8 mouse cellular contexts compared by ENCODE assay signal in the genomic region with DNA sequence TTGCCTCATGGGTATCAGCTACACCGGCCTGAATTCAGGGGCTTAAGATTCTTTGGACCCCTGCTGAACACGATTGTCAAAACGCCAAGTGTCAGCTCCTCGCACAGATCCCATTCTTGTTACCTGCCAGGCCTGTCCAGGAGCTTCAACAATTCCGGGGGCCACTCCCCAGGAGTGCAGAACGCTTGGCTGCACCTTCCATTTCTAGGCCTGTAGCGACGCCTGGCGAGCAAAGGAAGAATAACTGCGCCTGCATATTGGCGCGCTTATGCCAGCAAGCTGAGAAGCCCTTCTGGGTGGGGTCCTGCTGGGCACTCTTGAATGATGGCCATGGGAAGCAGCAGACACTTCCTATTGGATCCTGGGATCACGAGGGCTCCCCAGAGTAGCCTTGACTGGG. TPM values are rescaled to one million over a fixed set of nuclear protein-coding genes. Genes with fewer than 3 reads are reported as not detected.
DNase-seq lines count a peak whose midpoint lies in the region; ATAC-seq lines count a peak whose summit lies in the region.

No protein-coding gene starts in this region.

- peak overlapping the region; percentile 43 for H3K4me3 ChIP-seq in forebrain, embryonic 10.5 days
- H3K4me3 ChIP-seq in heart, embryonic 16.5 days (ENCODE audit: low read length), result peak overlapping the region; percentile 34
- no peak overlapping the region for H3K4me3 ChIP-seq in liver, embryonic 12.5 days
- peak overlapping the region; percentile 12; the same call in 1 of the 2 replicates for H3K4me3 ChIP-seq in stomach, embryonic 15.5 days (replicated peaks)

- 1% methylated on average over 13 of the region's 13 CpGs for WGBS in forebrain, embryonic 10.5 days
- WGBS in heart, embryonic 16.5 days, result 3% methylated on average over 13 of the region's 13 CpGs
- 3% methylated on average over 13 of the region's 13 CpGs for WGBS in liver, embryonic 12.5 days (ENCODE audit: insufficient replicate concordance)
- 2% methylated on average over 13 of the region's 13 CpGs for WGBS in stomach, embryonic 15.5 days

- 0 out of 2 replicates have a peak, but pooled peaks have one; percentile 20 for ATAC-seq in heart, embryonic 16.5 days (replicated peaks; ENCODE audit: extremely low read depth, insufficient read depth, low FRiP score)
- ATAC-seq in liver, embryonic 12.5 days, result no peak
- ATAC-seq in stomach, embryonic 15.5 days (ENCODE audit: insufficient read depth, low FRiP score, low read depth), result peak; percentile 44

- H3K4me1 ChIP-seq in forebrain, embryonic 10.5 days, result peaks cover 52% of the 10 kb centered on the region
- H3K4me1 ChIP-seq in heart, embryonic 16.5 days (ENCODE audit: control insufficient read depth, insufficient read depth, low read length), result peaks cover 8% of the 10 kb centered on the region; the same call in 1 of the 2 replicates
- H3K4me1 ChIP-seq in liver, embryonic 12.5 days, result peaks cover 14% of the 10 kb centered on the region; the same call in 1 of the 2 replicates
- peaks cover 10% of the 10 kb centered on the region; the same call in 1 of the 2 replicates for H3K4me1 ChIP-seq in stomach, embryonic 15.5 days

- peak; percentile 84 for DNase-seq in CD4-positive, CD25-positive, alpha-beta regulatory T cell, adult 2 months (ENCODE audit: low read depth, low spot score)
- DNase-seq in c-Kit-negative CD71-positive TER-119-positive erythroid progenitor cells, embryonic 14.5 days (ENCODE audit: low read depth, low spot score), result peak; percentile 29
- DNase-seq in forebrain, embryonic 10.5 days (ENCODE audit: extremely low spot score, low spot score), result peak; percentile 82
- peak; percentile 81 for DNase-seq in kidney, postnatal 14 days
- DNase-seq in naive thymus-derived CD4-positive, alpha-beta T cell, adult 2 months (ENCODE audit: low read depth), result peak; percentile 84

- H3K27ac ChIP-seq in forebrain, embryonic 10.5 days, result no peak overlapping the region
- no peak overlapping the region for H3K27ac ChIP-seq in heart, embryonic 16.5 days (ENCODE audit: low read length)
- no peak overlapping the region for H3K27ac ChIP-seq in liver, embryonic 12.5 days
- H3K27ac ChIP-seq in stomach, embryonic 15.5 days, result no peak overlapping the region

- no peaks in the 10 kb centered on the region for H3K36me3 ChIP-seq in forebrain, embryonic 10.5 days (replicated peaks)
- no peaks in the 10 kb centered on the region for H3K36me3 ChIP-seq in heart, embryonic 16.5 days (ENCODE audit: control insufficient read depth, insufficient read depth)
- H3K36me3 ChIP-seq in liver, embryonic 12.5 days, result no peaks in the 10 kb centered on the region
- H3K36me3 ChIP-seq in stomach, embryonic 15.5 days, result no peaks in the 10 kb centered on the region

- no peaks in the 10 kb centered on the region for H3K9me3 ChIP-seq in forebrain, embryonic 10.5 days
- no peaks in the 10 kb centered on the region for H3K9me3 ChIP-seq in heart, embryonic 16.5 days (replicated peaks; ENCODE audit: control insufficient read depth, low read length)
- H3K9me3 ChIP-seq in liver, embryonic 12.5 days (replicated peaks), result no peaks in the 10 kb centered on the region
- no peaks in the 10 kb centered on the region for H3K9me3 ChIP-seq in stomach, embryonic 15.5 days

- H3K9ac ChIP-seq in heart, embryonic 16.5 days (ENCODE audit: low read length), result peak overlapping the region; percentile 27; the same call in 1 of the 2 replicates
- H3K9ac ChIP-seq in liver, embryonic 12.5 days, result no peak overlapping the region
- no peak overlapping the region for H3K9ac ChIP-seq in stomach, embryonic 15.5 days

- peak overlapping the region; percentile 63 for H3K4me2 ChIP-seq in heart, embryonic 16.5 days (ENCODE audit: low read depth, low read length)
- H3K4me2 ChIP-seq in liver, embryonic 12.5 days, result peak overlapping the region; percentile 62
- H3K4me2 ChIP-seq in stomach, embryonic 15.5 days, result peak overlapping the region; percentile 63

- H3K27me3 ChIP-seq in forebrain, embryonic 10.5 days (ENCODE audit: poor library complexity, severe bottlenecking), result peaks cover 47% of the 10 kb centered on the region
- H3K27me3 ChIP-seq in heart, embryonic 16.5 days (ENCODE audit: control insufficient read depth, insufficient read depth, low read length), result peaks cover 9% of the 10 kb centered on the region
- peaks cover 78% of the 10 kb centered on the region for H3K27me3 ChIP-seq in liver, embryonic 12.5 days (replicated peaks)
- 0 out of 2 replicates have a peak, but pooled peaks cover under 1% of the 10 kb centered on the region for H3K27me3 ChIP-seq in stomach, embryonic 15.5 days (replicated peaks)

RNA-seq across cellular contexts. Expression of a gene that starts 7.2 kb away (rescaled TPM):
- 0.31 and 0.36 TPM in 2 replicates for polyA plus RNA-seq in forebrain, embryonic 10.5 days (2016; fragmentation: Nextera tagmentation; extraction: Ambion mirVana)
- 0.07 and 0.14 TPM in 2 replicates for polyA plus RNA-seq in heart, embryonic 16.5 days (2015; fragmentation: Nextera tagmentation; extraction: Ambion mirVana)
- 0.14 and 0.24 TPM in 2 replicates for polyA plus RNA-seq in liver, embryonic 12.5 days (2016; fragmentation: Nextera tagmentation; extraction: Ambion mirVana)
- polyA plus RNA-seq in stomach, embryonic 15.5 days (2015; fragmentation: Nextera tagmentation; extraction: Ambion mirVana), result 0.58 and 0.83 TPM in 2 replicates

Comparison
In these comparisons a context has a peak if more than half of its experiments do, and no peak if none do; other contexts are left out.
1. DNase-seq: peak in every context shown above with its lines; median percentile 84 in CD4-positive, CD25-positive, alpha-beta regulatory T cell, adult 2 months; 84 in naive thymus-derived CD4-positive, alpha-beta T cell, adult 2 months; 82 in forebrain, embryonic 10.5 days; 81 in kidney, postnatal 14 days; 29 in c-Kit-negative CD71-positive TER-119-positive erythroid progenitor cells, embryonic 14.5 days.